Mouse (Mus musculus) urinary bladder, postnatal 10 days (tissue): ENCODE measurements around the gene Ppp2r2d.

Experiments
- DNase-seq: peaks from one replicate; pipeline ENCODE4 v3.0.0; 2022; ENCODE audit warnings: low spot score

The Ppp2r2d gene

DNA sequence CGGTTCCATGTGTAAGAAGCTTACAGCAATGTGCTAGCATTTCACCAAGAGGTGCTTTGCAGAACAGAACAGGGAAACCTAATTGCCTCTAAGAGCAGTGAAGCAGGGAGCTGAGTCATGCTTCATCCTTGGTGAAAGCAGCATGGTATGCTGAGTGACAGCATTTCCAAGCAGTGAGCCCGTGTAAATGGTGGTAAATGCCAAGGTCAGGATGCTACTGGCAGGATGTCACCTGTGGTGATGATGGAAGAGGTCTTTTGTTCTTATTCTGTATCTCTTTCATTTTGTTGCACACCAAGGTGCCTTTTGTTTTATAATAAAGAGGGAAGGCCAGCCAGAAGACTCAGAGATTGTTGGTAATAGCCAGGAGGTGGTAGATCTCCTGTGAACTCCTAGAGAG is 10.8 kb downstream of the Ppp2r2d start:
- DNase-seq, result no peak

DNA sequence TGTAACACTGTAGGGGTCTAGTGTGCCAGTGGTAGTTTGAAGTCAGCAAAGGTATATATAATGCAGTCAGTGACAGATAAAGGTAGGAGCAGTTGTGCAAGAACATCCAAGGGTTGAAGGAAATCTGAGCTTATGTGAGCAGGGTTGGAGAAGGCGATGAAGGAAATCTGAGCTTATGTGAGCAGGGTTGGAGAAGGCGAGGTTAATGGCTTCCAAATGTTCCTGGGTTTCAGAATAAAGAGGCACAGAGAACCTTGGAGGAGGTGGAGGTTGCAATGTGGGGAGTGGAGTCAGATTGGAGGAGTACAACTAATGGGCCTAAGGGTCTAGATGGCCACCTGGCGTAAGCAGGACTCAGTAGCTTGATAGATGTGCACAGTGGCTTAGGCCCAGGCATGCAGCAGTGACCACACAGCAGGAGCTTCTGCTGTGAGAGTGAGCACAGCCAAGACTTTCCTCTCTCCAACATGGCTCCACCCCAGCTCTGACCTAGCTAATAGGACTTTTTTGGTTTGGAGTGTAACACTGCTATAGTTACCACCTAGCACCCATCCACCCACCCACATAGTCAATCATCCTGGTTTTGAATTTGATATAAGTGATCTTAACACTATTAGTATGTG is 18.2 kb downstream of the Ppp2r2d start:
- no peak for DNase-seq

DNA sequence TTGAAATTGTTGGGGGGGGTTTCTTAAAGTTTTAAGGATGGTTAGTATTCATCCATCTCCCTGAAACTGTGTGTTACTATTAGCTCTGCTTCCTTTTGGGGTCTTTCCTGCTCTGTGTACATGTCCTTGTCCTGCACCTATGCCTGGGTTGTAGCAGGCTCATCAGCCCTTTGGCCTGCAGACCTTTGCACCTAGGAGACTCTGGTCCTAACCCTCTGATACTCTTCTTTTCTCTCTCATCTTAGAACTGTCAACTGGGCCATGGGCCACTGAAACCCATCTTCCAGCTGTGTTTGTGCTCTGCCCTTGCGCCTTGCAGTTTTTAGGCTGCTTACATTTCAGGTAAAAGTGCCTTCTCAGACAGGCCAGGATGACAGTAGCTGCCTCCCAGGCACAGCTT is 18.9 kb downstream of the Ppp2r2d start:
- DNase-seq, result no peak

DNA sequence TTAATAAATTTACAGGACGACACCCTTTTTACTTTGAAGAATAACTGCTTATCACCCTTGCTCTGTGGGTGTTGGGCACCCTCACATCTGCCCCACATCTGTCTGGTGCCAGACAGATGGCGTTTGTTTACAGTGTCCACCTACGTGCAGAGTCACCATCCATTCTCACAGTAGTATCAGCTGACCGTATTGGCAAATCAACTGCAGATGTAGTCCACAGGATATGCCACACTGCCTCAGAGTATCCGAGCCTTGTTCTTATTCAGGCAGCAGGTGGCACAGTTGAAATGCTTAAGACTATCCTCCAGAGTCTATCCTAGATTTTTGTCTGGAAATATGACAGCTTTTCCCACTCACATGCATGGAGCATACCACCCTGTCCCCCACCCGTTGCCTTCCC is 21.4 kb downstream of the Ppp2r2d start:
- DNase-seq, result no peak

DNA sequence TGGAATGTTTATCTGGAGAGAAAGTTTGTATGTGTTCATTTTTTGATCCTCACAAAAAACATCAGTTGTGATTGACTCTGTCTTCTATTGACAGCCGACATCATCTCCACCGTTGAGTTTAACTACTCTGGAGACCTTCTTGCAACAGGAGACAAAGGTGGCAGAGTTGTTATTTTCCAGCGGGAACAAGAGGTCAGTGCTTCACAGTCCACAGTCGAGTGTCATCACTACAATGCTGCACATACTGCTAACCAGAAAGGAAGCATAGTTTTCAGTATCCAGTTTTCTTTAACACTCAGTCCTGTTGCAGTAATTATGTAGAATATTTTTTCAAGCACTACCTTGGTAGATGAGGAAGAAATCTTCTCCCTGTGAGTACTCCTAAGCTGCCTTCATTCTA is 22.4 kb downstream of the Ppp2r2d start:
- DNase-seq, result no peak

DNA sequence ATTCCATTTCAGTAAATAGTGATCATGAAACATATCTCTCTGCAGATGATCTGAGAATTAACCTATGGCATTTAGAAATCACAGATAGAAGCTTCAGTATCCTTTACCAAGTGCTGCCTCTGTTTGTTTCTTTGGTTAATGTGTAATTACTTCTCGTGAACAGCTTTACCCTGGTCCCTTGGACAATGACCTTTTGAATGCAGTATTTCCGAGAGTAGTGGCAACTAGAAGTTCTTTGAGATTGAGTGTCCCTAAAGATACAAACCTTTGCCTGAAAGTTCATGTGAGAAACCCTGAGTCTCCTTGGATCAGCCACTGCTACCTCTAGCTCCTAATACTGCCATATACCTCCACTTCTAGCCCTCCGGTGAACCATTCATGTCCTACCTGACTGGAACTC is 27.1 kb downstream of the Ppp2r2d start:
- DNase-seq, result no peak

DNA sequence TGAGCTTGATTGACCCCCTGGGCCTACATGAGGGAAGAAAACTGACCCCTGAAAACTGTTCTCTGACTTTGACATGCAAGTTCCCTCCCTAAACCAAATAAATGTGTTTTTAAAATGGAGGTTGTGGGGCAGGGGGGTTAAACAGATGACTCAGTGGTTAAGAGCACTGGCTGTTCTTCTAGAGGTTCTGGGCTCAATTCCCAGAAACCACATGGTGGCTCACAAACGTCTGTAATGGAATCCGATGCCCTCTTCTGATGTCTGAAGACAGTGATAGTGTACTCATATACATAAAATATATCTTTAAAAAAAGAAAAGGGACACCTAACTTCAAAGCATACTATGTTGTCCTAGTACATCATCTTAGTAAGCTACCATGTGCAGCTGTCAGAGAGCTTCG is 29.2 kb downstream of the Ppp2r2d start:
- no peak for DNase-seq

DNA sequence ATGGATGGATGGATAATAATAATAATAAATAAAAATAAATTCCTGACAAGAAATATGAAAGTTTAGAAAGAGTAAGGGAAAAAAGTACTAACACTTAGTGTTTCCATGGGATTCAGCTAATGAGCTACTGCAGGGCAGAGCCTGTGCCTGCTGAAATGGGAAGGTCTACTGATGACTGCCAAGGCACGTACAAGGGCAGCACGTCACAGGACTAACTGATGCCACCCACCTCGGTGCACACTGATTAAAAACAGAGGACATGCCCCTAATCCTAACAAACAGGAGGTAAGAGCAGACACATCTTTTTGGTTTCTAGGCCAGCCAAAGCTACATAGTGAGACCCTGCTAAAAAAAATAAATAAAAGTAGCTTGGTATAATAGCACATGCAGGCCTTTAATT is 37.8 kb downstream of the Ppp2r2d start:
- no peak for DNase-seq

DNA sequence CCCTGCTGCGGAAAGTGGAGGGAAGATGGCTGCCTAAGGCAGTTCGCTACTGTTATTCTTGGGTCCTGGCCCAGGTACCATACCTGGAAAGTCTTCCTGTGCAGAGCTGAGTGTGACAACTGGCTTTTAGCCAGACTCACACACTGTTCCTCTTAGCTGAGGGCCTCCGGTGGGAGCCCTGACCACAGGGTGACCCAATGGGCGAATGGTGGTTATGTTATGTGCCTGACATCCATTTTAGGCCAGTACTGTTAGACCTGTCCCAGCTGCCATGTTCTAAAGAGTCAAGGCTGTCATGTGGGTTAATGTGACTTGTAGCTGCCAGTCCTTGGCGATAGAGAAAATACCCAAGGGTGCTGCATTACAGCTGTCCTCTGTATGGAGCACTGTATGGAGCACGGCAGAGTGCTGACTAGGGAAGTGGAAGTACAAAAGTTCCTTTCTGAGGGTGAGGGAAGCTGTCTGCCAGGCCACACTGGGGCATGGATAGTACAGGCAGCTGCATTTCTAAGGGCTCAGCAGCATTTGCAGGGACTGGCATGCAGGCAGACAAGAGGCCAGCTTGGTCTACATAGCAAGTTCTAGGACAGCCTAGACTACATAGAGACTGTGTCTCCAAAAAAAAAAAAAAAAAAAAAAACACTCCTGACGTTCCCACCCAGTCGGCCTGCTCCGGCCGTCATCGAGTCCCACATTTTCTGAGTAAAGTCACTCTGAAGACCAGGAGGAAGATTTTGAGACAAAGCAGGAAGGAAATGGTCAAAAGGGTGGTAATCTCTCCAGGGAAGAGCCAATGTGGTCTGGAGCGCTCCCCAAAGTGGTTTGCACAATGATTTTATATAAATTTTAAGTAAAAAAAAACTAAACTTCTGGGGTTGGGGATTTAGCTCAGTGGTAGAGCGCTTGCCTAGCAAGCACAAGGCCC is 39.7 kb downstream of the Ppp2r2d start:
- DNase-seq, result no peak

DNA sequence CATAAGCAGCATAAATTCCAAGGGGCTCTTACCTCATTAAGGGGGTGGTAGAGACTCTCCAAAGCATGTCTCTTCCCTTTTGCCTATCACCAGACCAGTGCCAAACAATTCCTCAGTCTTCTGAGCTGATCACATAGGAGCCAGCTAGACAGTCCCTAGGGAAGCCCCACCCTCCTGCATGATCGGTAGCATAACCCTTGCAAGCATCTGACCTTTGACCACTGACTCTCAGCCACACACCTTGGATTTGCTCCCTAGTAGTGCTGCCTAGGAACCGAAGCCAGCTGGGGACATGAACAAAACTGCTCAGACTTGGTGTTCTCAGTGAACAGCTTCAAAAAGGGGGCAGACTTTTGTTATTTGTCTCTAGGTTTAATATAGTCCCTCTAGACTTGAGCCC is 52.2 kb downstream of the Ppp2r2d start:
- DNase-seq, result no peak

DNA sequence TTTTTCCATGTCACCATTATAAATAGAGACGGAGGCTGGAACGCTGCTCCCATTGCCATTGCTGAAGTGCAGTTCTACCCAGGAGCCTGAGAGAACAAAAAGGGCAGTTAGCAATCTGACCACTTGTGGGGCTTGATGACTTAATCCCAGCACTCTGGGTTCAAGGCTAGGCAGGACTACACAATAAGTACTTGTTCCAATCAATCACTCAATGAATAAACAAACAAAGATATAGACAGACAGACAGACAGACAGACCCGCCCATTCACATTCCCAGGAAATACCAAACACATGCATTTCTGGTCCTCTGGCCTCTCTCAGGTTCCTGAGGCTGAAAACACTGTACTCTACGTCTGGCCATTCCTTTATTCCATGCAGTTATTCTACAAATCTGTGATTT is 52.9 kb downstream of the Ppp2r2d start:
- no peak for DNase-seq

DNA sequence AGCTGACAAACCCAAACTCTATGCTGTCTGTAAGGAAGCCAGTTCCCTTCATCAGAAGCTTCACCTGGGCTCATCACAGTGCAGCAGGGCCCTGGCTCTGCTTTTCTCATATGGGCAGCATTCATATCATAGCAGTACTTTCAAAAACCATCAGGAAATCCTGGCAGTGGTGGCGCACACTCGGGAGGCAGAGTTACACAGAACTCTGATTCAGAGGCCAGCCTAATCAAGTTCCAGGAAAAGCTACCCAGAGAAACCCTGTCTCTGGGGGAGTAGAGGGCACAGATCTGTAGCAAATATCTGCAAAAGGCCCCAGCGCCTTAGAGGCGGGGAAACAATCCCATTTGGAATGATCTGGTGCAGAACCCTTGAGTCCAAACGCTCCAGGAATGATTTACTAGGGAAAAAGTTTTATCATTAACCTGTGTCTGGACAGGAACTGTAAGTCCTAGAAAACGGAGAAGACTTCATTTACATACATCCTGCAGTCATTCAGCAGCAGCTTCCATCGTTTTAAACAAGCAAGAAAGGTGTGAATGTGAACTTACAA is 58.1 kb downstream of the Ppp2r2d start:
- no peak for DNase-seq

DNA sequence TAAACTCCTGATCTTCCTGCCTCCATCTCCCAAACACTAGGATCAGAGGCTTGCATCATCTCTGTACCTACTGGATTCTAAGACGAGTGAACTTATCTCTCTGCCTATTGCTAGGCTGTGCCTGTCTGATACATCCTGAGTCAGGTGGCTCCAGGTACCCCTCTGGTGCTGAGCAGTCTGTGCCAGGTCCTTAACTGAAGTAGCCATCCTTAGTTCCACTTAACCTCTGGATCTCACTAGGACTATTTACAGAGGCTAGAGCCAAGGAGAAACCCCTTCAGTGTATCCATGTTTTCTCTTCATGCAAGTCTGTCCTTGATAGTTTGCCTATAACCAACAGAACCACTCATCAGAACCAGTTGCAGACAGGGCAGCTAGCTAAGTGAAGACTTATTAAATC is 60.6 kb downstream of the Ppp2r2d start:
- DNase-seq, result no peak

DNA sequence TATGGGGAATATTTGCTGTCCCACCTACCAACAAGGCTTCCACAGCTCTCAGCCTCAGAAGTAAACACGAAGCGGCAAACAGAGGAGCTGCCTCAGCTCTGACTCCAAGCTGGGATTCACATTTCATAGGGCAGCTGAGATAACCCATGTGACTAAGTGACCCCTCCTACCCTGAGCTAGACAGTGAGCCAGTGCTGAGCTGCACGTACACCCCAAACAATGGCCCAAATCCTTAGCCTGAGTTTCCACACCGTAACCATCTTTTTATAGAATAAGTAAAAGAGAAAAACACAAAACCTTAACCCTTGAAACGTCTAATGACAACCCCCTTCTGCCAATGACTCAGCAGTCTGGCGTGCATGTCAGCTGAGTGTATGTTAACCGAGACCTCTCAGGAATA is 61.2 kb downstream of the Ppp2r2d start:
- DNase-seq, result no peak

DNA sequence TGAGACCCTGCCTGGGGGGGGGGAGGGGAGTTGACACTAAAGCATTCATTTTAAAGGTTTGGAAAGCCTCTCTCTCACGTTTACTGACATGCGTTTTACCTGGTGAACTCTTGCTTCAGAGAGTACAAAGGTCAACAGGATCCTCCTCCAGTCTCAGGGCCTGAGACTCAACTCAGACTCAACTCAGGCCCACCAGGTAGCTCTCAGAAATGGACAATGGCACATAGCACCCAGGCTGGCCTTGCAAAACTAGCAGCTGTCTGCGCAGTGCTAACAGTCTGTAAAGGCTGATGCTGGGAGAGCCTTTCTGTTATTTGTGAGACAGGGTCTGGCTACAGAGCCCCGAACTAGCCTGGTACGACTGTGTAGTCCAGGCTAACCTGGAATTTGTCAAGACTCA is 62.1 kb downstream of the Ppp2r2d start:
- DNase-seq, result no peak

DNA sequence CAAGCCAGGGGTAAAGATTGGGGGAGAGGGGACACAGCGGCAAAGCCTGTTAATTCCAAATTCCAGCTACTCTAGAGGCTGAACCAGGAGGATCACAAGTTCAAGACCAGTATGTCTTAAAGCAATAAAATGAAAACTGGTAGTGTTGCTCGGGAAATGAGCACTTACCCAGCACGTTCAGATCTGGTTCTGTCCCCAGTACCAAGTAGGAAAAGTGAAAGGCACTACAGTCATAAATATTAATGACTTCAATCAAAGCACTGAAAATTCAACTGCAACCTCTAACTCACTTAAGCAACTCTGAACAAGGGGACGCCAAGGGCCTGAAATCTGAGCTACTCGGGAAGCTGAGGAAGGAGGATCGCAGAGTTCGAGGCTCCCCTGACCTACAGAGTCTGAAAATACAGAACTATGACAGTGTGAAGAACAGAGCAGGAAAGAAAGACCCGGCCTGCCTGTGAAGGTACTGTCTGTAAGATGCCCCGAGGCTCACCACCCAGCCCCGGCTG is 62.9 kb downstream of the Ppp2r2d start:
- DNase-seq, result no peak

DNA sequence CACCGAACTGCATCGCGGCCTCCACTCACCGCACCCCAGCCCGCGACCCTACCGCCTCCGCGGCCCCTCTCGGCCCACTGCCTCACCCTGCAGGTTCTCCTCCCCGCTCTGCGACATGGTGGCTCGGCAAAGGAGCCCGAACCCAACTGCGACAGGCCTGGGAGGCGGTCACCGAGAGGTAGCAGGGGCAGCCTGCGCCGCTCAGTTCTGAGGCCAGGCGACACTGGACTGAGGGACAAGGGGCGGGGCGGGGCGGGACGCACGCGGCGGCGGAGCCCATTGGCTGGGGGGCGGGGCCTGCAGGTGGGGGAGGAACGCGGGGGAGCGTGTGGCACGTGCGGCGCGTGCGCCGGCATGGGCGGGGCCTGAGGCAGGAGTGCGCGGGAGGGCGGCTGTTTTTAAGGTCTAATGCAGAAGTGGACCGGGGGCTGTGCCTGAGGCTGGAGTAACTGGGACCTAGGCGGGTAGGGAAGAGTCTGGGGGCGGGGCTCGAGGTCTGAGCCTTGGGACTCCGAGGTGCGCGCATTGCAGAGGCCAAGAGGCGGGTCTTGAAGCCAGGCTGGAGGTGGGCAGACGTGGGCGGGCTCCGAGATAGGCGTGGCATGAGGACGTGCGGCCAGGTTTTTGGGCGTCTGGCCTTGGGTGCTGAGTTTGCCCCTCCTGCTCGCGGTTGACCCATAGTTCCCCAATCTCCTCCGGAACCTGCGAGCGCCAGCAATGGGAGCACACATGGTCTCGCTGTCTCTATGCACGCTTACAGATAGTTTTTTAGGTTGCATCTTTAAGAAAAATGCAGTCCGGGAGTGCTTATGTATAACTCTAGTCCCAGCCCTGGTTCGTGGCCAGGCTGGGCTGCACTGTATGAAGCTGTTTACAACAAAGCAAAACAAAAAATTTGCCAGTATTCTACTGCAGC is 63.7 kb downstream of the Ppp2r2d start, which contains the start of gene Bnip3:
TSS of gene Bnip3 (minus strand) at position 243 of the 916 bp plus-strand sequence.
- peak; percentile 47 for DNase-seq

DNA sequence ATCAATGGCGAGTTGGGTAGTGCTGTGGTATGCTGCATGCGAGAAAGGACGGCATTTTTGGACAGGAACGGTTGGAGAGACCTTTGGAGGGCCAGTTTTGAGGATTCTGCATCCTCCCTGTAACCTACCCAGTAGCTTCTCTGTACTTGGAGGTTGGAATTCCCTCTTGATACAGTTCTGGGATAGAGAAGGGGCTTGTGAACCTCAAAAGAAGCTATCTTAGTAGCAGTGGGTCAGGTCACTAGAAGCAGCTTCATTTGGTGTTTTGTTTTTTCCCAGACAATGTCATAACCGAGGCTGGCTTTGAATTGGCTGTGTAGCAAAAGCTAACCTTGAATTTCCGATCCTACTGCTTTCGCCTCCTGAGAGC is 64.3 kb downstream of the Ppp2r2d start:
- DNase-seq, result no peak

DNA sequence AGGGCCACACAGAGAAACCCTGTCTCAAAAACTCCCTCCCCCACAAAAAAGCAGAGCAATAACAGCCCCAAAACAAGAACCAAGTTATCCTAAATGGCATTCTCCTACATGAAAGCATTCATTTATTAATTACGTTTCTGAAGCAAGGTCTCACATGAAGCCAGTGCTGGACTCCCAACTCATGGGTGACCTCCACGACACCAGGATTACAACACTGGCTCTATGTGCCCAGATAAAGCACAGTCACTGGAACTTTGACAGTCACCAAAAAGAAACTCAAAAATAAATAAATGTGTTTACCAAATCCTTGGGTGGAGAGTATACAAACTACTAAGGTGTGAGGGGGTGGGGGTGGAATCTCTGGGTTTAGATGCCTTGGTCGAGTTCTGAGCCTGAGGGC is 67.7 kb downstream of the Ppp2r2d start:
- DNase-seq, result no peak

DNA sequence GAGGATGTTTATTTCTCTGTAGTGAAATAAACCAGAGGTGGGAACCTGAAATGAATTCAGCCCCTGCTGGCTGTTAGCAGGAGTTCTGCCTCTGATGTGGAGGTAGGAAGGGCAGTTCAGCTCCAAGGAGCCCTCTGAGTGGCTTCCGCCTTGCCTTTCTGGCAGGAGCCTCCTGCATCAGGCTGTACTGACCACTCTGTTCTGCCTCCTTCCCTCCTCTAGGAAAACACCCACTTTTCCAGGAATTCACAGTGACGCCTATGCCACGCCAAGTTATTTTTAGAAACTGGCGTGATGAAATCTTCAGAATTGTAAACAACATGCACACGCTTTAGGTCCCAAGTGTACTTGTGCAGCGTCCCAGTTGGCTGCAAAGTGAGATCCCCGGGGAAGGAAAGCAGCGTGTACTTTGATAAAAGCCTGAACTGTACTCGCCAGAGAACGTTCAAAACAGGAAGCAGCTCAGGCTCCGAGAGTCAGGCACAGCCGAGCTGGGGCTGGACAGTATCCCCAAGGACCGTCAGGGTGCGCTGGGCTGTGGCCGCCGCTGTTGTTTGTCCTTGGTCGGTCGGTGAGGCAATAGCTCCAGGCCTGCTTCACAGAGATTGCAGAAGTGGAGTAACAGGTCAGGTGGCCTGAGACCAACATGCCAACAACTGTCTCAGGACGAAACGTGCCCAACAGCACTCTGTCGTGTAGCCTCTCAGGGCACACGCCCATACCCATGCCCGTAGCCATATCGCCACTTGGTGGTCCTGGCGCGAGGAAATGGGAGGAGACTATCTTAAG is 73.5 kb downstream of the Ppp2r2d start:
- no peak for DNase-seq

DNA sequence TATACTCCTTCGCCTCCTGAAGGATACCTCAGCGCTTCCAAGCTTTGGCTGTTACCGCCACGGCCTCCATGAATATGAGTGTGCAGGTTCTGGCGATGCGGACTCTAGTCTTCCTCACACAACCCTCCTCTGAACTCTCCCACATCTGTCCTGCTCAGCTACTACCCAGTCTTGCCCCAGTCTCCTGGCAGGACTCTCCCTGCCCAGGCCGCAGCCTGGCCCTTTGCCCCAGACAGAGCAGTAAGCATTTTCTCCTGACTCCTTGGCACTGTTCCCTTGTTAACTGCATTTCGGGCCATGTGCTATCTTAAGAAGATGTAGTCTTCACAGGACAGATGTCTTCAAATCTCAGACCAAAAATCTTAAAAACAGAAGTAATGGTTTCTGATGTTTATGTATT is 75.7 kb downstream of the Ppp2r2d start:
- no peak for DNase-seq
